Mouse (Mus musculus): Measurements from ENCODE around the gene Fam76a. TPM values are rescaled to one million over a fixed set of nuclear protein-coding genes. Genes with fewer than 3 reads are reported as not detected.

The Fam76a gene
- total and polyA plus RNA-seq, 3 experiments: 10.3 to 11.5 (median 10.8) TPM

DNA sequence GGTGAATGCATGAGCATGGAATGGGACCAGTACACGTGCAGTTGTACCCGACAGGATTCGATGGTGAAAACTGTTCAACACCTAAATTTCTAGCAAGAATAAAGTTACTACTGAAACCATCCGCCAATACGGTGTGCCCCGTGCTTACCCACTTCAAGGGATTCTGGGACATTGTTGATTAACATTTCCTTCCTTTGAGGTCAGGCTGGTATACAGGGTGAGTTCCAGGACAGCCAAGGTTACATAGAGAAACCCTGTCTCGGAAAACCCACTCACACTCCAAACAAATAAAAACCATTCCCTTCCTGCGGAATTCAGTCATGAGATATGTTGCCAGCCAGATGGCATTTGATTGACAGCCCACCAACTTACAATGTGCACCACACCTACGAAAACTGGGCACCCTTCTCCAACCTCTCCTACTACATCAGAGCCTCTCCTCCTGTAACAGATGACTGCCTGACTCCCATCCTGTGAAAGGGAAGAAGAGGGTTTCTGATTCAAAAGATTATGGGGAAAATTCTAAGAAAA, 37.4 kb downstream of the Fam76a start:
- dilution Hi-C loops (cut with MboI; ENCODE audit: extremely low pct_ligation_motif_present, extremely low pct_unique_long_range_greater_than_20kb, low sequenced_read_pairs): no loop called here
- Histone ChIP-seq H3K4me3 (replicated peaks in 1 of 3; ENCODE audit: low read depth in 2 of 3, low read length in 2 of 3, poor library complexity in 1 of 3) (peak overlapping the region; percentile 80 to 93 (median 90)), H3K4me2 (ENCODE audit: insufficient read depth, low read depth, poor library complexity, severe bottlenecking) (peak overlapping the region; percentile 75)

DNA sequence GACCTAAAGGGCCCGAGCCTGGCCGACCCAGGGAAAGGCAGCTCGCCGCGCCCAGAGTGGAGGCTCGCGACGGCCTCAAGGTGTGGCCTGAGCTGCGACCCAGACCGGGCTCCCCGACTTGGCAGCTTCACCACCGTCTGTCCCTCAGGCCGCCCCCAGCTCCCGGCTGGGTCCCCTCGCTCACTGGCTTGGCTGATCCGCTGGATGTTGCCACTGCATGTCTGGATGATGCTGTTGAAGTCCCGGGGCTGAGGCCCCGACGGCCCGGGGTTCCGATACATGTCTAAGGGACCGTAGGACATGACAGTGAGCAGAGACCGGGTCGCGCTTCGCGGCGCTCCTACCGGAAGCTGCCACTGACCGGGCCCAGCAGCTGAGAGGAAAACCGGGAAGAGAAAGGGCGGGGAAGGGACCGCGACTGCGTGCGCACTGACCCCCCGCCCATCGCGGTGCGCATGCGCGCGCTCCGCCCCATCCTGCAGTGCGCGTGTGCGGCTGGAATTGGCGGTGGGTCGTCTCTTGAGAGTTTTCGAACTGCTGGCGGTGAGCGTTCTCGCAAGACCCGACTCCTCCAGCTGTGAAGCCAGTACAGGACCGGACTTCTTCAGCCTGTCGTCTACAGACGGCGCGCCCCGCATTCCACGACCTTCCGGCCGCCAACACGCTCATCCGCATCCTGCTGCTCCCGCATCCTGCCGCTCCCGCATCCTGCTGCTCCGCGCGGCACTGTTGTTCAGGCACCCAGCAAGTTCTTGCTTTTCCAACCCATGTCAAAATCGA, 38.1 kb downstream of the Fam76a start, which contains the start of gene Stx12:
Stx12 (minus strand) TSS at position 446 of the 780 bp plus-strand sequence.
- Histone ChIP-seq H3K9ac (ENCODE audit: insufficient read depth, low read depth) (peak within 1 kb of the TSS; percentile 72), H3K9me3 (replicated peaks; ENCODE audit: low read length) (no peaks in the 10 kb centered on the region), H3K27ac (ENCODE audit: insufficient read depth, low read depth) (peak within 1 kb of the TSS; percentile 49), H3K27me3 (replicated peaks) (no peaks in the 10 kb centered on the region), H3K4me1 (ENCODE audit: control insufficient read depth in 1 of 2, insufficient read depth in 2 of 2) (peaks cover 15 to 34% of the 10 kb centered on the region in 2 experiments), H3K4me3 (replicated peaks in 1 of 3; ENCODE audit: low read depth in 2 of 3, low read length in 2 of 3, poor library complexity in 1 of 3) (peak within 1 kb of the TSS; percentile 80 to 93 (median 90)), H3K4me2 (ENCODE audit: insufficient read depth, low read depth, poor library complexity, severe bottlenecking) (peak within 1 kb of the TSS; percentile 75), H3K36me3 (replicated peaks in 1 of 2; ENCODE audit: control insufficient read depth in 1 of 2, insufficient read depth in 1 of 2, low read length in 1 of 2) (peaks cover 14 to 21% of the 10 kb centered on the region in 2 experiments), H3K79me2 (replicated peaks; ENCODE audit: control insufficient read depth, extremely low read depth, insufficient read depth, poor library complexity, severe bottlenecking) (peaks cover 13% of the 10 kb centered on the region)
- dilution Hi-C loops (cut with MboI; ENCODE audit: extremely low pct_ligation_motif_present, extremely low pct_unique_long_range_greater_than_20kb, low sequenced_read_pairs): no loop called here
- in situ Hi-C loops (cut with MboI; ENCODE audit: low pct_ligation_motif_present, low pct_unique_long_range_greater_than_20kb, low sequenced_read_pairs): no loop called here
- peak; percentile 83 for DNase-seq (ENCODE audit: extremely low read depth)
- peak; percentile 54; the same call in 1 of the 2 replicates for TF ChIP-seq MAZ (IDR thresholded peaks at IDR 0.05; ENCODE audit: low read depth, low read length)
- no peak for TF ChIP-seq RAD21 (IDR thresholded peaks at IDR 0.05; ENCODE audit: low read depth, low read length)
- 0 out of 2 replicates have a peak, but pooled peaks have one; percentile 44 for TF ChIP-seq RCOR1 (conservative IDR thresholded peaks at IDR 0.05; ENCODE audit: low read depth, low read length)
- TF ChIP-seq POLR2AphosphoS2 (IDR thresholded peaks at IDR 0.05; ENCODE audit: low read depth, low read length): peak; percentile 87
- no peak for TF ChIP-seq PAX5 (IDR thresholded peaks at IDR 0.05; ENCODE audit: low read length)
- TF ChIP-seq E2F4 (IDR thresholded peaks at IDR 0.05; ENCODE audit: insufficient replicate concordance, low read depth, low read length): peak; percentile 75; the same call in 1 of the 2 replicates
- no peak for TF ChIP-seq USF1 (IDR thresholded peaks at IDR 0.05; ENCODE audit: low read depth, low read length)
- TF ChIP-seq NELFE (IDR thresholded peaks at IDR 0.05; ENCODE audit: low read depth, low read length): peak; percentile 98
- TF ChIP-seq ETS1 (conservative IDR thresholded peaks at IDR 0.05; ENCODE audit: low read depth, low read length): no peak
- no peak for TF ChIP-seq SMC3 (IDR thresholded peaks at IDR 0.05; ENCODE audit: low read depth, low read length)
- TF ChIP-seq SIN3A (IDR thresholded peaks at IDR 0.05; ENCODE audit: low read length): peak; percentile 68; the same call in 1 of the 2 replicates
- TF ChIP-seq MYC (IDR thresholded peaks at IDR 0.05; ENCODE audit: low read depth, low read length): peak; percentile 42; the same call in 1 of the 2 replicates
- TF ChIP-seq GABPA (IDR thresholded peaks at IDR 0.05; ENCODE audit: insufficient replicate concordance, low read depth, low read length): no peak
- no peak for TF ChIP-seq ZC3H11A (IDR thresholded peaks at IDR 0.05; ENCODE audit: low read depth, low read length)
- peak; percentile 100 for TF ChIP-seq NRF1 (IDR thresholded peaks at IDR 0.05; ENCODE audit: low read depth, low read length)
- TF ChIP-seq EP300 (IDR thresholded peaks at IDR 0.05; ENCODE audit: low read length): peak; percentile 25; the same call in 1 of the 2 replicates
- no peak for TF ChIP-seq USF2 (conservative IDR thresholded peaks at IDR 0.05; ENCODE audit: low read depth, low read length)
- TF ChIP-seq ELF1 (IDR thresholded peaks at IDR 0.05; ENCODE audit: low read depth, low read length): peak; percentile 89
- TF ChIP-seq MEF2A (IDR thresholded peaks at IDR 0.05; ENCODE audit: borderline replicate concordance, low read depth, low read length): peak; percentile 53; the same call in 1 of the 2 replicates
- no peak for TF ChIP-seq UBTF (IDR thresholded peaks at IDR 0.05; ENCODE audit: low read depth, low read length)
- TF ChIP-seq KAT2A (IDR thresholded peaks at IDR 0.05; ENCODE audit: insufficient replicate concordance, low read length): peak; percentile 72; the same call in 1 of the 2 replicates
- TF ChIP-seq MAX (IDR thresholded peaks at IDR 0.05; ENCODE audit: low read length): peak; percentile 85
- TF ChIP-seq CHD2 (IDR thresholded peaks at IDR 0.05; ENCODE audit: low read length): peak; percentile 31; the same call in 1 of the 2 replicates
- TF ChIP-seq ZKSCAN1 (IDR thresholded peaks at IDR 0.05; ENCODE audit: borderline replicate concordance, low read depth, low read length): no peak
- peak; percentile 89 for TF ChIP-seq TCF12 (IDR thresholded peaks at IDR 0.05; ENCODE audit: low read depth, low read length)
- TF ChIP-seq MXI1 (IDR thresholded peaks at IDR 0.05; ENCODE audit: low read depth, low read length): peak; percentile 83
- peak; percentile 95 for TF ChIP-seq POLR2A (IDR thresholded peaks at IDR 0.05; ENCODE audit: low read depth, low read length)
- peak; percentile 77 for TF ChIP-seq HCFC1 (IDR thresholded peaks at IDR 0.05; ENCODE audit: low read depth, low read length)
- peak; percentile 41; the same call in 1 of the 2 replicates for TF ChIP-seq BHLHE40 (IDR thresholded peaks at IDR 0.05; ENCODE audit: low read depth, low read length)

More for the DNA sequence above, 37.4 kb downstream of the Fam76a start:
- Histone ChIP-seq H3K9me3 (replicated peaks; ENCODE audit: low read length) (no peaks in the 10 kb centered on the region), H3K27me3 (replicated peaks) (no peaks in the 10 kb centered on the region), H3K79me2 (replicated peaks; ENCODE audit: control insufficient read depth, extremely low read depth, insufficient read depth, poor library complexity, severe bottlenecking) (peaks cover 13% of the 10 kb centered on the region), H3K4me1 (ENCODE audit: control insufficient read depth in 1 of 2, insufficient read depth in 2 of 2) (peaks cover 15 to 30% of the 10 kb centered on the region in 2 experiments), H3K27ac (ENCODE audit: insufficient read depth, low read depth) (peak overlapping the region; percentile 49), H3K9ac (ENCODE audit: insufficient read depth, low read depth) (peak overlapping the region; percentile 72), H3K36me3 (replicated peaks in 1 of 2; ENCODE audit: control insufficient read depth in 1 of 2, insufficient read depth in 1 of 2, low read length in 1 of 2) (peaks cover 8 to 15% of the 10 kb centered on the region in 2 experiments)
- peak; percentile 22 for DNase-seq (ENCODE audit: extremely low read depth)
- TF ChIP-seq TBP (conservative IDR thresholded peaks at IDR 0.05; ENCODE audit: low read depth, low read length) (peak; percentile 57; the same call in 1 of the 2 replicates), SMC3 (IDR thresholded peaks at IDR 0.05; ENCODE audit: low read depth, low read length) (no peak)
- in situ Hi-C loops (cut with MboI; ENCODE audit: low pct_ligation_motif_present, low pct_unique_long_range_greater_than_20kb, low sequenced_read_pairs): no loop called here

All from CH12.LX (cell line).